24 mouse cellular contexts compared by ENCODE assay signal in genomic region chr4:86077854-86078253, GRCm38 (mm10).
DNase-seq lines count a peak whose midpoint lies in the region; ATAC-seq lines count a peak whose summit lies in the region.
"Had no signal": no experiment of that assay in that cellular context is flagged by ENCODE, and none has a peak within 500 bp of the region (broad histone marks: within the 10 kb centered on the region; RNA-seq: fewer than 3 reads in every experiment).

No protein-coding gene starts in this region.

- H3K36me3 ChIP-seq in forebrain, embryonic 14.5 days (ENCODE audit: control insufficient read depth, insufficient read depth, low read length), result no peaks in the 10 kb centered on the region
- no peaks in the 10 kb centered on the region for H3K36me3 ChIP-seq in forebrain, embryonic 16.5 days (ENCODE audit: control insufficient read depth, insufficient read depth)
- no peaks in the 10 kb centered on the region for H3K36me3 ChIP-seq in intestine, embryonic 16.5 days (ENCODE audit: control insufficient read depth, insufficient read depth, low read length)
- H3K36me3 ChIP-seq in midbrain, embryonic 14.5 days (ENCODE audit: control insufficient read depth, insufficient read depth, low read length), result no peaks in the 10 kb centered on the region
- H3K36me3 ChIP-seq: forebrain, embryonic 10.5 days; heart, embryonic 13.5 days; hindbrain, embryonic 13.5 days; limb, embryonic 15.5 days; midbrain, embryonic 15.5 days; neural tube, embryonic 12.5 days had no signal

- DNase-seq in forebrain, embryonic 14.5 days (ENCODE audit: low spot score), result peak; percentile 12
- peak; percentile 44 for DNase-seq in layer of hippocampus, adult 11-12 months (ENCODE audit: low spot score)
- no peak for DNase-seq in layer of hippocampus, postnatal 10 days (ENCODE audit: low spot score in 2 of 2)
- peak; percentile 9 to 64 for DNase-seq in layer of hippocampus, adult 18-20 months (ENCODE audit: low spot score in 2 of 2)
- DNase-seq in layer of hippocampus, adult 9-10 months (ENCODE audit: low spot score), result peak; percentile 30
- DNase-seq in midbrain, embryonic 14.5 days, result no peak
- DNase-seq: adrenal gland, postnatal 10 days; gastrocnemius, postnatal 36 days; heart, adult 2 months; heart, postnatal 14 days; kidney, adult 8-10 months; kidney, postnatal 10 days; right cerebral cortex, postnatal 25 days; thymus, postnatal 25 days had no signal

- no peaks in the 10 kb centered on the region for H3K9me3 ChIP-seq in forebrain, embryonic 14.5 days (replicated peaks; ENCODE audit: control insufficient read depth, low read length)
- no peaks in the 10 kb centered on the region for H3K9me3 ChIP-seq in forebrain, embryonic 16.5 days (ENCODE audit: control insufficient read depth, low read length)
- no peaks in the 10 kb centered on the region for H3K9me3 ChIP-seq in intestine, embryonic 16.5 days (ENCODE audit: control insufficient read depth, low read length)
- H3K9me3 ChIP-seq in midbrain, embryonic 14.5 days (ENCODE audit: control insufficient read depth, low read length), result no peaks in the 10 kb centered on the region
- H3K9me3 ChIP-seq: forebrain, embryonic 10.5 days; heart, embryonic 13.5 days; hindbrain, embryonic 13.5 days; limb, embryonic 15.5 days; midbrain, embryonic 15.5 days; neural tube, embryonic 12.5 days had no signal

- WGBS in forebrain, embryonic 14.5 days, result 56% methylated on average over 3 of the region's 3 CpGs
- WGBS in forebrain, embryonic 16.5 days, result 59% methylated on average over 3 of the region's 3 CpGs
- WGBS in intestine, embryonic 16.5 days, result 72% methylated on average over 3 of the region's 3 CpGs
- 64% methylated on average over 3 of the region's 3 CpGs for WGBS in midbrain, embryonic 14.5 days

- no peak overlapping the region for H3K4me2 ChIP-seq in forebrain, embryonic 14.5 days (ENCODE audit: low read length)
- no peak overlapping the region for H3K4me2 ChIP-seq in forebrain, embryonic 16.5 days (ENCODE audit: low read length)
- H3K4me2 ChIP-seq in intestine, embryonic 16.5 days (ENCODE audit: low read depth, low read length), result no peak overlapping the region
- H3K4me2 ChIP-seq in midbrain, embryonic 14.5 days (ENCODE audit: low read length), result no peak overlapping the region
- H3K4me2 ChIP-seq: heart, embryonic 13.5 days; hindbrain, embryonic 13.5 days; limb, embryonic 15.5 days; lung, embryonic 14.5 days; midbrain, embryonic 15.5 days; neural tube, embryonic 12.5 days had no signal

- H3K4me1 ChIP-seq in forebrain, embryonic 14.5 days (ENCODE audit: control insufficient read depth, insufficient read depth, low read length), result no peaks in the 10 kb centered on the region
- no peaks in the 10 kb centered on the region for H3K4me1 ChIP-seq in forebrain, embryonic 16.5 days (replicated peaks; ENCODE audit: control insufficient read depth, insufficient read depth, low read length)
- no peaks in the 10 kb centered on the region for H3K4me1 ChIP-seq in intestine, embryonic 16.5 days (ENCODE audit: control insufficient read depth, insufficient read depth, low read length)
- H3K4me1 ChIP-seq in midbrain, embryonic 14.5 days (ENCODE audit: control insufficient read depth, insufficient read depth, low read length), result no peaks in the 10 kb centered on the region
- H3K4me1 ChIP-seq: hindbrain, embryonic 13.5 days; midbrain, embryonic 15.5 days; neural tube, embryonic 12.5 days had no signal

- peak; percentile 50; the same call in 1 of the 2 replicates for ATAC-seq in forebrain, embryonic 14.5 days
- no peak for ATAC-seq in forebrain, embryonic 16.5 days
- ATAC-seq in intestine, embryonic 16.5 days, result no peak
- ATAC-seq in midbrain, embryonic 14.5 days (ENCODE audit: low FRiP score, low TSS enrichment), result no peak
- ATAC-seq: midbrain, embryonic 15.5 days had no signal

- H3K9ac ChIP-seq in forebrain, embryonic 14.5 days (ENCODE audit: low read length), result no peak overlapping the region
- H3K9ac ChIP-seq in forebrain, embryonic 16.5 days (replicated peaks; ENCODE audit: low read depth, low read length), result no peak overlapping the region
- H3K9ac ChIP-seq in intestine, embryonic 16.5 days (ENCODE audit: low read depth, low read length), result no peak overlapping the region
- H3K9ac ChIP-seq in midbrain, embryonic 14.5 days (replicated peaks; ENCODE audit: low read length), result no peak overlapping the region
- H3K9ac ChIP-seq: heart, embryonic 13.5 days; hindbrain, embryonic 13.5 days; limb, embryonic 15.5 days; liver, embryonic 14.5 days; lung, embryonic 14.5 days; midbrain, embryonic 15.5 days; neural tube, embryonic 12.5 days had no signal

- H3K27ac ChIP-seq in forebrain, embryonic 14.5 days (ENCODE audit: low read depth, low read length), result no peak overlapping the region
- H3K27ac ChIP-seq in forebrain, embryonic 16.5 days (ENCODE audit: low read length), result no peak overlapping the region
- no peak overlapping the region for H3K27ac ChIP-seq in intestine, embryonic 16.5 days (ENCODE audit: low read length)
- no peak overlapping the region for H3K27ac ChIP-seq in midbrain, embryonic 14.5 days (replicated peaks; ENCODE audit: low read depth, low read length)
- H3K27ac ChIP-seq: forebrain, embryonic 10.5 days; heart, adult 2 months; heart, embryonic 13.5 days; hindbrain, embryonic 13.5 days; limb, embryonic 15.5 days; liver, embryonic 14.5 days; midbrain, embryonic 15.5 days; neural tube, embryonic 12.5 days had no signal

- no peaks in the 10 kb centered on the region for H3K27me3 ChIP-seq in forebrain, embryonic 14.5 days (replicated peaks; ENCODE audit: control insufficient read depth, insufficient read depth, low read length)
- H3K27me3 ChIP-seq in forebrain, embryonic 16.5 days (replicated peaks; ENCODE audit: control insufficient read depth, insufficient read depth, low read length), result no peaks in the 10 kb centered on the region
- H3K27me3 ChIP-seq in intestine, embryonic 16.5 days (replicated peaks; ENCODE audit: control insufficient read depth, insufficient read depth, low read length), result no peaks in the 10 kb centered on the region
- no peaks in the 10 kb centered on the region for H3K27me3 ChIP-seq in midbrain, embryonic 14.5 days (ENCODE audit: control insufficient read depth, insufficient read depth, low read length)
- H3K27me3 ChIP-seq: heart, embryonic 13.5 days; hindbrain, embryonic 13.5 days; limb, embryonic 15.5 days; midbrain, embryonic 15.5 days; neural tube, embryonic 12.5 days had no signal

- H3K4me3 ChIP-seq in forebrain, embryonic 14.5 days (ENCODE audit: low read depth, low read length), result no peak overlapping the region
- H3K4me3 ChIP-seq in forebrain, embryonic 16.5 days (replicated peaks; ENCODE audit: low read length), result no peak overlapping the region
- H3K4me3 ChIP-seq in intestine, embryonic 16.5 days (ENCODE audit: low read length), result no peak overlapping the region
- H3K4me3 ChIP-seq in midbrain, embryonic 14.5 days (replicated peaks; ENCODE audit: low read depth, low read length), result no peak overlapping the region
- H3K4me3 ChIP-seq: forebrain, embryonic 10.5 days; heart, adult 2 months; heart, embryonic 13.5 days; hindbrain, embryonic 13.5 days; limb, embryonic 15.5 days; midbrain, embryonic 15.5 days; neural tube, embryonic 12.5 days had no signal

Comparison
In these comparisons a context has a peak if more than half of its experiments do, and no peak if none do; other contexts are left out.
1. DNase-seq: peak in forebrain, embryonic 14.5 days (single experiment), layer of hippocampus, adult 11-12 months (single experiment), layer of hippocampus, adult 18-20 months (2 of 2) and layer of hippocampus, adult 9-10 months (single experiment); none in layer of hippocampus, postnatal 10 days (0 of 2) and midbrain, embryonic 14.5 days (single experiment).